Mouse (Mus musculus) CH12.LX (cell line): ENCODE data around the gene Rrbp1.

ENCODE experiments used
- BHLHE40 ChIP-seq: IDR thresholded peaks from 2 replicates; pipeline ENCODE4 v1.6.1; 2011; ENCODE audit warnings: mild to moderate bottlenecking, low read depth, low read length, improper control_type of control experiment
- CHD1 ChIP-seq: IDR thresholded peaks from 2 replicates; pipeline ENCODE4 v1.6.1; 2012; ENCODE audit warnings: low read depth, low read length, improper control_type of control experiment, inconsistent platforms
- CTCF ChIP-seq, 2 experiments: IDR thresholded peaks in 1 of 2; conservative IDR thresholded peaks in 1 of 2; 2 replicates each; pipeline ENCODE4 v1.5.1; 2011 to 2012; ENCODE audit warnings: low read depth in 2 of 2, low read length in 2 of 2, improper control_type of control experiment in 1 of 2, inconsistent platforms in 1 of 2, mild to moderate bottlenecking in 1 of 2, moderate library complexity in 1 of 2
- EP300 ChIP-seq: IDR thresholded peaks from 2 replicates; pipeline ENCODE4 v1.6.1; 2011; ENCODE audit warnings: low read length, improper control_type of control experiment
- KAT2A ChIP-seq: IDR thresholded peaks from 2 replicates; pipeline ENCODE4 v1.6.1; 2012; ENCODE audit warnings: low read length, improper control_type of control experiment, inconsistent platforms; ENCODE audit not compliant: insufficient replicate concordance
- MYC ChIP-seq: IDR thresholded peaks from 2 replicates; pipeline ENCODE4 v1.6.1; 2011; ENCODE audit warnings: low read depth, mild to moderate bottlenecking, improper control_type of control experiment, low read length
- NELFE ChIP-seq: IDR thresholded peaks from 2 replicates; pipeline ENCODE4 v1.6.1; 2011; ENCODE audit warnings: low read depth, low read length, improper control_type of control experiment
- PAX5 ChIP-seq: IDR thresholded peaks from 2 replicates; pipeline ENCODE4 v1.6.1; 2012; ENCODE audit warnings: low read length, inconsistent platforms, mixed read lengths
- POLR2A ChIP-seq: IDR thresholded peaks from 2 replicates; pipeline ENCODE4 v1.6.1; 2011; ENCODE audit warnings: low read depth, mild to moderate bottlenecking, improper control_type of control experiment, low read length
- SMC3 ChIP-seq: IDR thresholded peaks from 2 replicates; pipeline ENCODE4 v1.6.1; 2011; ENCODE audit warnings: low read depth, low read length, improper control_type of control experiment
- UBTF ChIP-seq: IDR thresholded peaks from 2 replicates; pipeline ENCODE4 v1.6.1; 2012; ENCODE audit warnings: low read depth, mild to moderate bottlenecking, inconsistent platforms, low read length, improper control_type of control experiment, moderate library complexity
- ZC3H11A ChIP-seq: IDR thresholded peaks from 2 replicates; pipeline ENCODE4 v1.6.1; 2012; ENCODE audit warnings: low read depth, mild to moderate bottlenecking, inconsistent platforms, low read length, improper control_type of control experiment
- ZMIZ1 ChIP-seq: IDR thresholded peaks from 2 replicates; pipeline ENCODE4 v1.6.1; 2012; ENCODE audit warnings: low read depth, mild to moderate bottlenecking, inconsistent platforms, low read length, improper control_type of control experiment

- TF ChIP-seq ZC3H11A (no peak), CTCF (conservative IDR thresholded peaks at IDR 0.05 in 1 of 2, IDR thresholded peaks at IDR 0.05 in 1 of 2; ENCODE audit: low read depth in 2 of 2, low read length in 2 of 2) (no peak), BHLHE40 (no peak), POLR2A (no peak; the same call in 1 of the 2 replicates), MYC (no peak), UBTF (no peak), PAX5 (no peak), EP300 (no peak), CHD1 (no peak), KAT2A (no peak), ZMIZ1 (no peak), NELFE (no peak), SMC3 (no peak)
Measured at GRCm38 (mm10) chr2:143955004-143955403, 56.1 kb downstream of the Rrbp1 start.
